Mouse (Mus musculus) testis, adult 2 months (tissue): ENCODE data around the gene Nanog. TPM values are rescaled to one million over a fixed set of nuclear protein-coding genes. Genes with fewer than 3 reads are reported as not detected.

ENCODE experiments used
- H3K27ac ChIP-seq: fragments of 200-500 bp; 2 replicates; pipeline ENCODE4 v1.5.1; 2012; ENCODE audit warnings: low read depth, low read length; ENCODE audit not compliant: control insufficient read depth, insufficient read depth
- H3K27me3 ChIP-seq: fragments of 200-500 bp; 2 replicates; pipeline ENCODE4 v1.6.1; 2012; ENCODE audit warnings: mild to moderate bottlenecking, low read length, moderate library complexity; ENCODE audit not compliant: control insufficient read depth, insufficient read depth
- H3K36me3 ChIP-seq: fragments of 200-500 bp; 2 replicates; pipeline ENCODE4 v1.6.1; 2012; ENCODE audit warnings: mild to moderate bottlenecking, low read length; ENCODE audit not compliant: control insufficient read depth, insufficient read depth
- H3K4me1 ChIP-seq: fragments of 200-500 bp; 2 replicates; pipeline ENCODE4 v1.6.1; 2012; ENCODE audit warnings: low read length; ENCODE audit not compliant: control insufficient read depth, insufficient read depth
- H3K4me3 ChIP-seq: fragments of 200-500 bp; 2 replicates; pipeline ENCODE4 v1.5.1; 2012; ENCODE audit warnings: low read depth, mild to moderate bottlenecking, low read length, moderate library complexity, mixed read lengths; ENCODE audit not compliant: control insufficient read depth
- CTCF ChIP-seq: fragments of 200-500 bp; IDR thresholded peaks from 2 replicates; pipeline ENCODE4 v1.5.1; 2012; ENCODE audit warnings: low read depth, mild to moderate bottlenecking, inconsistent platforms, low read length, moderate library complexity; ENCODE audit not compliant: control insufficient read depth, insufficient read depth, insufficient replicate concordance
- POLR2A ChIP-seq: fragments of 200-500 bp; IDR thresholded peaks from 2 replicates; pipeline ENCODE4 v1.6.1; 2012; ENCODE audit warnings: low read depth, mild to moderate bottlenecking, inconsistent platforms, low read length, moderate library complexity; ENCODE audit not compliant: control insufficient read depth
- polyA plus RNA-seq: library from polyadenylated mRNA; depleted of rRNA; stranded (reverse); fragments of >200 nt; gene quantifications from 2 replicates; pipeline ENCODE4 v1.2.3, GENCODE M21; 2012

Gene Nanog
- polyA plus RNA-seq, 1 experiment = 0.10 TPM

- Histone ChIP-seq H3K4me1 (no peaks in the 10 kb centered on the region), H3K36me3 (no peaks in the 10 kb centered on the region), H3K27me3 (no peaks in the 10 kb centered on the region), H3K27ac (no peak overlapping the region), H3K4me3 (no peak overlapping the region)
- TF ChIP-seq POLR2A = no peak
- TF ChIP-seq CTCF = peak; percentile 33; the same call in 1 of the 2 replicates
Observed at GRCm38 (mm10) chr6:122719942-122720341, 12.7 kb downstream of the Nanog start.

GRCm38 (mm10) chr6:122739952-122740351 is 32.7 kb downstream of the Nanog start:
- no peak overlapping the region for H3K27ac ChIP-seq

DNA sequence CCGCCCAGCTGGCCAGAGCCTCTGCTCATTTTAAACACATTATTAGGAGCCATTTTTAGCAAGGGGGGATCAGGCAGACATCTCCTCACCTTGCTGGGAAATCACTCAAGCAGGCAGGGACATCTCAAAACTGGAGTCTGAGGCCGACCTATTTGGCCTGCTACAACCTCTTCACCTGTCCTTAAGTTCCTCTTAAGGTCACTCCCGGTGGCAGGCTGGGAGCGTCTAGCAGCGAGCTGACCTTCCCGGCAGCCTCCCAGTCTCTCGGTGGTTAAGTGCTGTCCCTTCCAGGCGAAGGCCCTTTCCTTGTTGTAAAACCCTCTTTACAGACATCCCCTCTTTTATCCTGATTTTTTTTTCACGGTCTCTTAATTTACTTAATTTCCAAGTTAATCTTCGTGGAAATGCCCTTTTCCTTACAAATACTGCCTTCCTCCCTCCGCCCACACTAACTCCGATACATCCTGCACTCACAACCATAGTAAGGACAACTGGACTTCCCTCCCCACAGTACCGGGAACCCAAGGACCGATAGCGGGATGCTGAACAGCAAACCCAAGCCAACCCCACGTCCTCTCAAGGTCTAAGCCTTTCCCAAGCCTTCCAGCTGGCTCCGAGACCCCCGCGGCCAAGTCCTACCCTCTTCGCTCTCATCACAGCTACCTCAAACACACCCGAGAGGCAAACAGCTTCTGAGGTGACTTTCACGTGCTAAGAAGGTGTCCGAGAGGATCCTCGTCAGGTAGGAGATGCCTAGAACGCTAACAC is 34.4 kb downstream of the Nanog start:
- Histone ChIP-seq H3K4me1 (peaks cover 13% of the 10 kb centered on the region), H3K27me3 (no peaks in the 10 kb centered on the region), H3K36me3 (peaks cover 1% of the 10 kb centered on the region; the same call in 1 of the 2 replicates), H3K27ac (no peak overlapping the region), H3K4me3 (peak overlapping the region; percentile 74)
- TF ChIP-seq CTCF (no peak), POLR2A (no peak)

More at GRCm38 (mm10) chr6:122739952-122740351, 32.7 kb downstream of the Nanog start:
- H3K4me3 ChIP-seq = no peak overlapping the region
- peaks cover 1% of the 10 kb centered on the region; the same call in 1 of the 2 replicates for H3K36me3 ChIP-seq
- TF ChIP-seq POLR2A (no peak), CTCF (peak; percentile 73; the same call in 1 of the 2 replicates)
- peaks cover 13% of the 10 kb centered on the region for H3K4me1 ChIP-seq
- no peaks in the 10 kb centered on the region for H3K27me3 ChIP-seq

- peaks cover 13% of the 10 kb centered on the region for H3K4me1 ChIP-seq
- H3K36me3 ChIP-seq = peaks cover 1% of the 10 kb centered on the region; the same call in 1 of the 2 replicates
- H3K27ac ChIP-seq = no peak overlapping the region
- TF ChIP-seq CTCF (no peak), POLR2A (no peak)
- H3K4me3 ChIP-seq = peak overlapping the region; percentile 74
- no peaks in the 10 kb centered on the region for H3K27me3 ChIP-seq
Observed at GRCm38 (mm10) chr6:122742228-122742899, 35.1 kb downstream of the Nanog start.

DNA sequence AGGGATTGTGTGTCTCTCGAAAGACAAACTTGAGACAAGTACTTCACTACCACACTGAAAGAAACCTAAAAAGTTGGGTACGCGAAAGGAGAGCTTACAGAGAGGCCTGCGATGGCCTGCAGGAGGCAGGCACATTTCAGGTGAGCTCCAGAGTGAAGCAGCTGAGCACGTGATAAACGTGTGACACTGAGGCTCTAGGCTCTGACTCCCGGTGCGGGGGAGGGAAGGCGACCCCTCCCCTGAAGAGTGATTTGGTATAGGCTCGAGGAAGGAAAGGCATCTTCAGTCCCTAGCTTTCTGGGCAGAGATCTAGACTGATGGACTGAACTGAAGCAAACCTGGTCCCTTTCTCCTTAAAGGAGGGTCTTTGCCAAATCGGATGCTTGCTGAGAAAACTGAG is 36.1 kb downstream of the Nanog start:
- no peak for TF ChIP-seq CTCF
- TF ChIP-seq POLR2A = no peak
- Histone ChIP-seq H3K36me3 (peaks cover 1% of the 10 kb centered on the region; the same call in 1 of the 2 replicates), H3K27me3 (no peaks in the 10 kb centered on the region), H3K27ac (no peak overlapping the region), H3K4me1 (peaks cover 13% of the 10 kb centered on the region), H3K4me3 (no peak overlapping the region)

GRCm38 (mm10) chr6:122744505-122745249 is 37.4 kb downstream of the Nanog start:
- Histone ChIP-seq H3K4me1 (peaks cover 13% of the 10 kb centered on the region), H3K36me3 (no peaks in the 10 kb centered on the region), H3K27ac (no peak overlapping the region), H3K27me3 (no peaks in the 10 kb centered on the region), H3K4me3 (no peak overlapping the region)
- TF ChIP-seq POLR2A (no peak), CTCF (no peak)

DNA sequence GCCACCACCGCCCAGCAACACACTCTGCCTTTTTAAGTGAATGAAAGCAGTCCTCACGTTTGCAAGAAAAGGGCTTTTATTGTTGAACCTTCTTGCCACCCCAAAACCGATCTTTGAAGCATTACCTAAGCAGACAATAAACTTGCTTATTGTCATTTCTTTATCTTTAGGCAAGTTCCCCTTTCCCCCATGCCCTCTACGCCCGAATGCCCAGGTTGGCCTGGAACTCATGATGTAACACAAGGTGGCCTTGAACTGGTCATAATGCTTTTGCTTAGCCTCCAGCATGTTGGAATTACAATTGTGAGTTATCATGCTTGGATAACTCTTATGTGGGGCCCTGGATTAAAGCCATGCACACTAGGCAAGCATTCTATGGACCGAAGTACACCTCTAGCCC is 43.3 kb downstream of the Nanog start:
- no peak overlapping the region for H3K4me3 ChIP-seq
- H3K27ac ChIP-seq = no peak overlapping the region

More for the DNA sequence above, 43.3 kb downstream of the Nanog start:
- Histone ChIP-seq H3K4me1 (no peaks in the 10 kb centered on the region), H3K27me3 (no peaks in the 10 kb centered on the region), H3K36me3 (no peaks in the 10 kb centered on the region)
- TF ChIP-seq CTCF (no peak), POLR2A (no peak)
